Mouse (Mus musculus) limb, embryonic 13.5 days (tissue): ENCODE measurements around the gene Cdc34. TPM values are rescaled to one million over a fixed set of nuclear protein-coding genes. Genes with fewer than 3 reads are reported as not detected.

ENCODE experiments used
- ATAC-seq: fragments of 200-750 bp; cut with Nextera tagmentation; 2 replicates; pipeline ENCODE4 v1.8.0; 2017; ENCODE audit warnings: low read depth, moderate number of reproducible peaks, moderate TSS enrichment; ENCODE audit not compliant: low FRiP score
- H3K27ac ChIP-seq: fragments of 300-500 bp; sonication (generic); 2 replicates; pipeline ENCODE4 v1.5.1; 2015; ENCODE audit warnings: inconsistent platforms, mild to moderate bottlenecking, moderate library complexity
- H3K27me3 ChIP-seq: fragments of 300-500 bp; sonication (generic); 2 replicates; pipeline ENCODE4 v1.6.1; 2015; ENCODE audit warnings: mild to moderate bottlenecking, inconsistent platforms
- H3K36me3 ChIP-seq: fragments of 300-500 bp; sonication (generic); 2 replicates; pipeline ENCODE4 v1.6.1; 2015; ENCODE audit warnings: inconsistent platforms, mild to moderate bottlenecking, moderate library complexity
- H3K4me1 ChIP-seq: fragments of 300-500 bp; sonication (generic); 2 replicates; pipeline ENCODE4 v1.6.1; 2015; ENCODE audit warnings: inconsistent platforms
- H3K4me2 ChIP-seq: fragments of 300-500 bp; sonication (generic); replicated peaks from 2 replicates; pipeline ENCODE4 v1.6.1; 2015; ENCODE audit warnings: inconsistent platforms, mild to moderate bottlenecking, moderate library complexity
- H3K4me3 ChIP-seq: fragments of 300-500 bp; sonication (generic); 2 replicates; pipeline ENCODE4 v1.5.1; 2015; ENCODE audit warnings: moderate library complexity, mild to moderate bottlenecking, inconsistent platforms
- H3K9ac ChIP-seq: fragments of 300-500 bp; sonication (generic); 2 replicates; pipeline ENCODE4 v1.6.1; 2015; ENCODE audit warnings: mild to moderate bottlenecking, inconsistent platforms
- H3K9me3 ChIP-seq: fragments of 300-500 bp; sonication (generic); 2 replicates; pipeline ENCODE4 v1.6.1; 2016; ENCODE audit warnings: inconsistent platforms
- WGBS: fragments of 180-500 bp; shearing (Covaris S2); methylation state at CpG from one replicate; pipeline ENCODE4 v1.1.7; 2015; 5-methylcytosine and 5-hydroxymethylcytosine counted together
- polyA plus RNA-seq: library from polyadenylated mRNA; unstranded; fragments of >200 nt; fragmentation: Nextera tagmentation; extraction: Ambion mirVana; gene quantifications from 2 replicates; pipeline ENCODE4 v1.2.1, GENCODE M21; 2015

The Cdc34 gene
- polyA plus RNA-seq, 1 experiment from 2014 or later, result 116 TPM

GRCm38 (mm10) chr10:79713163-79713562 is 31.2 kb downstream of the Cdc34 start:
- no peaks in the 10 kb centered on the region for H3K9me3 ChIP-seq
- H3K27ac ChIP-seq, result no peak overlapping the region
- ATAC-seq, result no peak
- peaks cover 19% of the 10 kb centered on the region for H3K4me1 ChIP-seq
- 30% methylated on average over 1 of the region's 1 CpGs for WGBS
- peaks cover 55% of the 10 kb centered on the region for H3K27me3 ChIP-seq
- no peak overlapping the region for H3K4me2 ChIP-seq
- no peak overlapping the region for H3K9ac ChIP-seq
- peaks cover 38% of the 10 kb centered on the region for H3K36me3 ChIP-seq
- no peak overlapping the region for H3K4me3 ChIP-seq

GRCm38 (mm10) chr10:79714996-79715395 is 33.0 kb downstream of the Cdc34 start:
- Histone ChIP-seq H3K36me3 (peaks cover 22% of the 10 kb centered on the region), H3K4me2 (no peak overlapping the region), H3K4me1 (peaks cover 19% of the 10 kb centered on the region), H3K27me3 (peaks cover 74% of the 10 kb centered on the region), H3K9me3 (no peaks in the 10 kb centered on the region), H3K9ac (no peak overlapping the region), H3K27ac (no peak overlapping the region), H3K4me3 (no peak overlapping the region)
- WGBS, result 76% methylated on average over 4 of the region's 4 CpGs
- ATAC-seq, result no peak

- WGBS, result 4% methylated on average over 37 of the region's 91 CpGs
- Histone ChIP-seq H3K9ac (peak within 1 kb of the TSS; percentile 43), H3K4me3 (peak within 1 kb of the TSS; percentile 60), H3K27ac (no peak within 1 kb of the TSS), H3K9me3 (no peaks in the 10 kb centered on the region), H3K4me2 (peak within 1 kb of the TSS; percentile 95), H3K36me3 (peaks cover 8% of the 10 kb centered on the region), H3K4me1 (peaks cover 19% of the 10 kb centered on the region), H3K27me3 (peaks cover 80% of the 10 kb centered on the region)
- no peak for ATAC-seq
These were observed 34.4 kb downstream of the Cdc34 start, which contains the start of gene Hcn2 for GRCm38 (mm10) chr10:79716254-79716987. Gene Hcn2, plus strand, starts transcription at chr10:79716634.

GRCm38 (mm10) chr10:79716988-79717355 is 35.0 kb downstream of the Cdc34 start:
- Histone ChIP-seq H3K9me3 (no peaks in the 10 kb centered on the region), H3K4me3 (peak overlapping the region; percentile 60), H3K27ac (no peak overlapping the region), H3K4me2 (peak overlapping the region; percentile 95), H3K36me3 (peaks cover 2% of the 10 kb centered on the region), H3K27me3 (peaks cover 80% of the 10 kb centered on the region), H3K9ac (peak overlapping the region; percentile 43), H3K4me1 (peaks cover 19% of the 10 kb centered on the region)
- WGBS, result under 1% methylated on average over 37 of the region's 44 CpGs
- no peak; the same call in 1 of the 2 replicates for ATAC-seq

GRCm38 (mm10) chr10:79717640-79718357 is 35.8 kb downstream of the Cdc34 start:
- peaks cover 19% of the 10 kb centered on the region for H3K4me1 ChIP-seq
- H3K4me3 ChIP-seq, result peak overlapping the region; percentile 60
- no peaks in the 10 kb centered on the region for H3K36me3 ChIP-seq
- ATAC-seq, result no peak
- peak overlapping the region; percentile 95 for H3K4me2 ChIP-seq
- 6% methylated on average over 43 of the region's 43 CpGs for WGBS
- peaks cover 78% of the 10 kb centered on the region for H3K27me3 ChIP-seq
- H3K27ac ChIP-seq, result no peak overlapping the region
- H3K9me3 ChIP-seq, result no peaks in the 10 kb centered on the region
- no peak overlapping the region for H3K9ac ChIP-seq

GRCm38 (mm10) chr10:79721089-79721488 is 39.1 kb downstream of the Cdc34 start:
- Histone ChIP-seq H3K9me3 (no peaks in the 10 kb centered on the region), H3K9ac (0 out of 2 replicates have a peak overlapping the region, but pooled peaks have one; percentile 4), H3K27ac (no peak overlapping the region), H3K4me3 (no peak overlapping the region), H3K36me3 (no peaks in the 10 kb centered on the region), H3K27me3 (peaks cover 46% of the 10 kb centered on the region), H3K4me1 (peaks cover 18% of the 10 kb centered on the region), H3K4me2 (no peak overlapping the region)
- WGBS, result 69% methylated on average over 5 of the region's 5 CpGs
- no peak for ATAC-seq

- WGBS, result 73% methylated on average over 6 of the region's 6 CpGs
- Histone ChIP-seq H3K4me2 (no peak overlapping the region), H3K4me1 (no peaks in the 10 kb centered on the region), H3K27ac (no peak overlapping the region), H3K9me3 (no peaks in the 10 kb centered on the region), H3K27me3 (peaks cover 26% of the 10 kb centered on the region), H3K4me3 (no peak overlapping the region), H3K9ac (no peak overlapping the region), H3K36me3 (no peaks in the 10 kb centered on the region)
- no peak for ATAC-seq
These were observed 41.1 kb downstream of the Cdc34 start for GRCm38 (mm10) chr10:79723047-79723446.

- 78% methylated on average over 7 of the region's 7 CpGs for WGBS
- no peaks in the 10 kb centered on the region for H3K9me3 ChIP-seq
- ATAC-seq, result no peak
- H3K9ac ChIP-seq, result no peak overlapping the region
- no peak overlapping the region for H3K27ac ChIP-seq
- no peak overlapping the region for H3K4me3 ChIP-seq
- H3K4me2 ChIP-seq, result no peak overlapping the region
- H3K27me3 ChIP-seq, result peaks cover 20% of the 10 kb centered on the region
- no peaks in the 10 kb centered on the region for H3K4me1 ChIP-seq
- no peaks in the 10 kb centered on the region for H3K36me3 ChIP-seq
These were observed 41.7 kb downstream of the Cdc34 start for GRCm38 (mm10) chr10:79723692-79724091.

- H3K4me1 ChIP-seq, result no peaks in the 10 kb centered on the region
- ATAC-seq, result no peak
- WGBS, result 34% methylated on average over 11 of the region's 11 CpGs
- H3K27ac ChIP-seq, result no peak overlapping the region
- no peak overlapping the region for H3K9ac ChIP-seq
- no peak overlapping the region for H3K4me3 ChIP-seq
- H3K36me3 ChIP-seq, result no peaks in the 10 kb centered on the region
- H3K9me3 ChIP-seq, result no peaks in the 10 kb centered on the region
- H3K4me2 ChIP-seq, result no peak overlapping the region
- H3K27me3 ChIP-seq, result no peaks in the 10 kb centered on the region
These were observed 44.1 kb downstream of the Cdc34 start for GRCm38 (mm10) chr10:79726090-79726489.

- no peak overlapping the region for H3K4me2 ChIP-seq
- H3K4me3 ChIP-seq, result no peak overlapping the region
- ATAC-seq, result no peak
- peaks cover 11% of the 10 kb centered on the region for H3K36me3 ChIP-seq
- no peak overlapping the region for H3K27ac ChIP-seq
- H3K4me1 ChIP-seq, result no peaks in the 10 kb centered on the region
- WGBS, result 74% methylated on average over 28 of the region's 28 CpGs
- no peak overlapping the region for H3K9ac ChIP-seq
- H3K9me3 ChIP-seq, result 0 out of 2 replicates have a peak, but pooled peaks cover 4% of the 10 kb centered on the region
- H3K27me3 ChIP-seq, result no peaks in the 10 kb centered on the region
These were observed 46.6 kb downstream of the Cdc34 start for GRCm38 (mm10) chr10:79728323-79729249.

GRCm38 (mm10) chr10:79729357-79729965 is 47.5 kb downstream of the Cdc34 start:
- no peaks in the 10 kb centered on the region for H3K27me3 ChIP-seq
- 0 out of 2 replicates have a peak, but pooled peaks cover 4% of the 10 kb centered on the region for H3K9me3 ChIP-seq
- no peaks in the 10 kb centered on the region for H3K4me1 ChIP-seq
- peaks cover 20% of the 10 kb centered on the region for H3K36me3 ChIP-seq
- no peak overlapping the region for H3K9ac ChIP-seq
- ATAC-seq, result no peak
- WGBS, result 87% methylated on average over 13 of the region's 13 CpGs
- H3K4me3 ChIP-seq, result no peak overlapping the region
- H3K4me2 ChIP-seq, result no peak overlapping the region
- no peak overlapping the region for H3K27ac ChIP-seq
